Mouse (Mus musculus): ENCODE measurements around the gene 1520401A03Rik. TPM values are rescaled to one million over a fixed set of nuclear protein-coding genes. Genes with fewer than 3 reads are reported as not detected.

Gene 1520401A03Rik
- polyA plus RNA-seq, 1 experiment from 2014 or later, result not detected

DNA sequence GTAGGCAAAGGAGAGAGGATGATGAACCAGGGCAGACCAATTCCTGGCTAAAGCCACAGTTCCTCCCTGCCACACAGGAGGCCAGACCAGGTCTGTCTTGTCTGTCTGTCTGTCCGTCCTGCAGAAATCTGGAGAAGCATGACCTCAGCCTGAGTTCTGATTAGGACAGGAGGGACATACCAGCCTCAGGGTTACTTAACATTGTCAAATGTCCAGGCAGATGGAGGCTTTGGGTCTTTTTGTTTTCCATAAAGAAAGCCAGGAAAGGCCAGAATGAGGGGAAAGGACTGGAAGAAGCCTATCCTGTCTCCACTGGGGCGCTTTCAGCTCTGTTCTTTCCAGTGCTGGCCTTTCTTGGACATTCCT is 16.2 kb upstream of the 1520401A03Rik start:
- 0 out of 2 replicates have a peak overlapping the region, but pooled peaks have one; percentile 26 for H3K4me3 ChIP-seq (ENCODE audit: inconsistent target)
- H3K36me3 ChIP-seq (ENCODE audit: inconsistent target), result no peaks in the 10 kb centered on the region
- H3K27ac ChIP-seq, result no peak overlapping the region
- no peaks in the 10 kb centered on the region for H3K79me2 ChIP-seq (ENCODE audit: inconsistent target)
- WGBS (ENCODE audit: missing documents), result 94% methylated on average over 2 of the region's 2 CpGs

DNA sequence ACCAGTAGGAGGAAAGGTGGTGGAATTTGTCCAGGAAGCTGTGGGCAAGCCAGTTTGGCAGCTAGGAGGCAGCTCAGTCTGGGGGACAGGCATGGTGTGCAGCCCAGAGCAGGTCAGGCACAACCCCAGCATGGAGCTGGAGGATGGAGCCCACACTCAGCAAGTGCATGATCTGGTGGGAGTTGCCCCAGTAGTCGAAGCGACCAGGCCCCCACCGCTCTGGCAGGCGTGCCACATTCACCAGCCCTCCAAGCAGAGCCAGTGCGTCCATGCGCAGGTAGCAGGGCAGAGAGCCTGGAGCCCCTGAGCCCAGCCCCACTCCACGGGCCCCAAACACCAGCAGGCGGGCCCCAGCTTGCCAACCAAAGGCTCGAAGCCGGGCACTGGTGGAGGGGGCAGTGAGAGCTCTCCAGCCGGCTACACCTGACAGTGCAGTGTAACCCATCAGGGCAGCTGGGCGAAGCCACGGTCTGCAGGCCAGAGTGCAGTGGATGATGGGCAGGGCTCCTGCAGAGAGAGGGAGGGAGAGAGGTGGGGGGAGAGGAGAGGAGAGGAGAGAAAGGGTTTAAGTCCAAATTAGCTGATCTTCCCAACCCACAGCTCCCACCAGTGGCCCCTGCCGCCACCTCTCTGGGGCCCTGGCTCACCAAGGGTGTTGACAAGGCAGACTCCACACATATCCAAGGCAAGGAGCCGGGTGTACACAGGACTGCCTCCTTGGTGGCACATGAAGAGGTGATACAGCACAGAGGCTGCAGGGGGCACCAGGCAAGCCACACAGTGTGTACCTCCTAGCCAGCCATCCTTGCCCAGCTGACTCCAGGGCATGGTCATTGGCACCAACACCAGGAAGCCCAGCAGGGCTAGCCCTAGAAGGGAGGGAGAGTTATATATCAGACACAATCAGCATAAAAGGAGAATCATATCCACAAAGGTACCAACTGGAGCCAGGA is 15.2 kb upstream of the 1520401A03Rik start:
- H3K27ac ChIP-seq, result no peak overlapping the region
- H3K79me2 ChIP-seq (ENCODE audit: inconsistent target), result no peaks in the 10 kb centered on the region
- H3K36me3 ChIP-seq (ENCODE audit: inconsistent target), result no peaks in the 10 kb centered on the region
- WGBS (ENCODE audit: missing documents), result 95% methylated on average over 13 of the region's 15 CpGs
- H3K4me3 ChIP-seq (ENCODE audit: inconsistent target), result no peak overlapping the region

DNA sequence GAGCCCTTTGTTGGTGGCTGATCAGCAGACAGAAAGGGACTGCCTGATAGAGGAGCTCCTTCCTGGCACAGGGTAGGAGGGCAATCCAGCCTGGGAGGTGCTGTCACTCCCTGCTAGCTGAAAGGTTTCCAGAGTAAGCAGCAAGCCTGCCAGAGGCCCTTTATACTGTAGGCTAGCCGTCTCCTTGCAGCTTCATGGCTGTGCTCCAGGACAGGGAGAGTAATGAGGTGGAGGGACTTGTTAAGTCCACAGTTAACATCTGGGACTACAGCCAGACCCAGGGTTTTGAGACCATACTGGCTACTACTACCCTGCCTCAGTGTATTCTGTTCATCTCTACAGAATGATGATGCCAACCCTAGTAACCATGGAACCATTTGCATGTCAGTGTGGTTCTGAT is 11.8 kb upstream of the 1520401A03Rik start:
- H3K79me2 ChIP-seq (ENCODE audit: inconsistent target), result no peaks in the 10 kb centered on the region
- WGBS (ENCODE audit: missing documents), result 91% methylated on average over 1 of the region's 1 CpGs
- no peaks in the 10 kb centered on the region for H3K36me3 ChIP-seq (ENCODE audit: inconsistent target)
- H3K27ac ChIP-seq, result no peak overlapping the region
- H3K4me3 ChIP-seq (ENCODE audit: inconsistent target), result no peak overlapping the region

DNA sequence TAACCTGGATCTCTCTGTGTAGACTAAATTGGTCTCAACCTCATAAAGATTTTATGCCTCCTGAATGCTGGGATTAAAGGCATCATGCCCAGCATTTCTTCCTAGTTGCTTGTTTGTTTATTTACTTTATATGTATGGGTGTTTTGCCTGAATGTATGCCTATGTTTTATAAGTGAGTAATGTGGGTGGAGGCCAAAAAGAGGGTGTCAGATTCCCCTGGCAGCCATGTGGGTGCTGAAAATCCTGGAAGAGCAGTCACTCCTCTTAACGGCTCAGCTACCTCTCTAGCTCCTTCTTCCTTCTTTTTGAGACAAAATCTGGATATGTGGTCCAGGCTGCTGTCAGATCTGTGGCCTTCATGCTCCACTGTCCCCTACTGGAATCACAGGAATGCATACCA is 7.9 kb upstream of the 1520401A03Rik start:
- H3K4me3 ChIP-seq (ENCODE audit: inconsistent target), result no peak overlapping the region
- no peak overlapping the region for H3K27ac ChIP-seq
- peaks cover 21% of the 10 kb centered on the region for H3K79me2 ChIP-seq (ENCODE audit: inconsistent target)
- H3K36me3 ChIP-seq (ENCODE audit: inconsistent target), result no peaks in the 10 kb centered on the region
- WGBS (ENCODE audit: missing documents), result 91% methylated on average over 1 of the region's 1 CpGs

DNA sequence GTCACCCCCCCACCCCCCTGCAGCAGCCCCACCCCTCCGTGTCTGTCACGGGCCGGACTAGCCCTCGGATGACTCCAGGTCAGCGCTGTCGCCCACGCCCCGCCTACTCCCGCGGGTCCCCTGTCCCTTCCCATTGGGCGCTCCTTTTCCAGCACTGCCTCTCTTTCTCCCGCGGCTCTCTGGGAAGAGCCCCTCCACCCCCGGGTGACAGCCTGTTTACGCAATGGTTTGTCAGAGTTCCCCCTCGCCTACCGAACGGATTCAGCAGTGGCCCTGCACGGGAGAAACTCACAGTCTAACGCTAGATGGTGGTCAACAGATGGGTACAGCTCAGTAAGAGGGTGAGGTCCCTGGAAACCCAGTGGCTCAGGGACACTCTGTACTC is 4.2 kb upstream of the 1520401A03Rik start:
- peak overlapping the region; percentile 60 for H3K27ac ChIP-seq
- WGBS (ENCODE audit: missing documents), result under 1% methylated on average over 20 of the region's 20 CpGs
- H3K79me2 ChIP-seq (ENCODE audit: inconsistent target), result peaks cover 21% of the 10 kb centered on the region
- H3K36me3 ChIP-seq (ENCODE audit: inconsistent target), result no peaks in the 10 kb centered on the region
- peak overlapping the region; percentile 47 for H3K4me3 ChIP-seq (ENCODE audit: inconsistent target)

DNA sequence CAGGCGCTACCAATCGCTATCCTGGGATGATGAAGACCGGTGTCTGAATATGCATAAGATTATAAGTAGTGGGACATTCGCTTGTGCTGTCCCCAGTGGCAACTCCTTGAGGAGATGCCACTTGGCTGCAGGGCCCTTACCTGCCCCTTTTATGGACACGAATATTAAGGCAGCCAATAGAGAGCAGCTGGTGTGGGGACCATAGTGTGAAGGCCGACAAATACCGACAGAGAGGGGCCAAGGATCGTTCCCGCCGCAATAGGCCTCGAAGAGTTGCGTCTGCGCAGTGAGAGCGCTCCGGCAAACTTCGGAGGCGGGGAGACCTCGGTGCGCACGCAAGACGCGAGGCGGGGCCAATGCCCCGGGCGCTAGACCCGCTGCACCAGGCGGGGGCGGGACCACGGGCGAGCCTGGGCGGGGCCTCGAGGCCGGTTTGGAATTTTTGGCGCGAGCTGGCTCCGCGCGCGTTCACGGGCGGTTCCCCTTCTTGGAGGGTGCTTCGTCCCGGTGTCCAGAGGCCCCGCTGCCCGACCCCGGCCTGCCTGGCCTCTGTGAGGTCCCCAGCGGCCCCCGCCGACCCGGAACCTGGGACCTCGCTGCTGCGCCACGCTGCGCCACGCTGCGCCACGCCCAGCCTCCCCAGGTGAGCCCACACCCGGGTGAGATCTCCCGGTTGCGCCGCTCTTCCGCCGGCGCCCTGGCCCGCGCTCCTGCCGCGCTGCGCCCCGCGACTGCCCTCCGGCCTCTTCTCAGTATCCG is 3.6 kb upstream of the 1520401A03Rik start, which contains the start of gene Pkmyt1:
Pkmyt1 (plus strand) TSS at position 338 of the 759 bp plus-strand sequence.
- Histone ChIP-seq H3K4me3 (ENCODE audit: inconsistent target) (peak within 1 kb of the TSS; percentile 55), H3K36me3 (ENCODE audit: inconsistent target) (no peaks in the 10 kb centered on the region), H3K79me2 (ENCODE audit: inconsistent target) (peaks cover 21% of the 10 kb centered on the region), H3K27ac (peak within 1 kb of the TSS; percentile 60)
- WGBS (ENCODE audit: missing documents), result 2% methylated on average over 69 of the region's 73 CpGs

DNA sequence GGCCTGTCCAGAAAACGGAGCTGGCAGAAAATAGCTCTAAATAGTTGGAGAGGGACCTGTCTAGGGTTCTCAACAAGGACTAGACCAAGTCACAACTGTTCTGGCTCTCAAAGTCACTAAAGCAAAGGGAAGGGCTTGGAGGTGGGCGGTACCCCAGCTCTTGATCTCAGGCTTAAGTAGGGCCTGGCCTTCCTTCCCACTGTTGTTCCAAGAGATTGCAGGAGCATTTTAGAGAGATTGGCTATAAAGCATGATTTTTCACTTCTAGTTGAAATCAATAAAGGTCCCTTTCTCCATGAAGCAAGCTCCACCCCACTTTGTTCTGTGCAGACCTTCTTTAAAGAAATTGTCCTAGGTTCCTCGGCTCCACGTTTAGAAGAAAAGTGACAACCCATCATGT is 2.9 kb upstream of the 1520401A03Rik start:
- peaks cover 21% of the 10 kb centered on the region for H3K79me2 ChIP-seq (ENCODE audit: inconsistent target)
- WGBS (ENCODE audit: missing documents), result 43% methylated on average over 4 of the region's 4 CpGs
- H3K36me3 ChIP-seq (ENCODE audit: inconsistent target), result no peaks in the 10 kb centered on the region
- peak overlapping the region; percentile 55 for H3K4me3 ChIP-seq (ENCODE audit: inconsistent target)
- peak overlapping the region; percentile 55 for H3K27ac ChIP-seq

DNA sequence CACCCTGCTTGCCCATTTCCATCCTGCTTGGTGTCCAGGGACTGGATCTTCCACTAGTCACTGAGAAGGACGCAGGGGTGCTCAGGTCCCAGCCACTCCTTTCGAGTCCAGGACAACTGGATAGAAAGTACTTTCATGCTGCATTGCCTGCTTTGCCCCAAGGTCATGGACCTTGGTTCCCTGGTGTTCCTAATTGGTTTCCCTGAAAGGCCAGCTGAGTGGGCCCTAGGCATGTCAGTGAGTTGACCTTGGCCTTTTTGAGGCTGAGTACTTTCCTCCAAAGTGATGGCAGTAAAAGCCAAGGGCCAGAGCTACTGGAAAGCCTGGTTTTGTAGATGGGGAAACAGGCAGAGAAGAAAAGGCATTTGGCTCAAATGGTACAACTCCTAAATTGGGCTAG is 697 bp downstream of the 1520401A03Rik start:
- Histone ChIP-seq H3K27ac (no peak overlapping the region), H3K4me3 (ENCODE audit: inconsistent target) (no peak overlapping the region), H3K79me2 (ENCODE audit: inconsistent target) (peaks cover under 1% of the 10 kb centered on the region; the same call in 1 of the 2 replicates), H3K36me3 (ENCODE audit: inconsistent target) (no peaks in the 10 kb centered on the region)
- 100% methylated on average over 2 of the region's 2 CpGs for WGBS (ENCODE audit: missing documents)

DNA sequence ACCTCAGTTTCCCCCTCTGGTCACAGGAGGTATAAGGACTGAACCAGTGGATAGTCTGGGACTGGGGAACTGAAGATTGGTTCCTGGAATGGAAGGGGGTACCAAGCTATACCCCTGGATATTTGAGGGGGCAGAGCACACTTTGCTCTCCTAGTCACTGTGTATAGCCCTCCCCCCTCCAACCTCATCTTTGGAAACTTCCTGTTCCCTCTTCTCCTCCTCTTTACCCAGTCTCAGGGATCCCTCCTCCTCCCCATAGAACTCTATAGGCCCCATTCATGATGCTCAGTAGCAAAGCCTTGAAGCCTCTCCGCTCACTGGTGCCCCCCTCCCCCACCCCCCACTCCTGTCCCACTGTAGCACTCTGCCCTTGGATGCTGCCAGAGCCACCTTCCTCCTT is 3.1 kb downstream of the 1520401A03Rik start:
- no peak overlapping the region for H3K4me3 ChIP-seq (ENCODE audit: inconsistent target)
- WGBS (ENCODE audit: missing documents), result 33% methylated on average over 1 of the region's 1 CpGs
- no peaks in the 10 kb centered on the region for H3K79me2 ChIP-seq (ENCODE audit: inconsistent target)
- H3K27ac ChIP-seq, result no peak overlapping the region
- H3K36me3 ChIP-seq (ENCODE audit: inconsistent target), result no peaks in the 10 kb centered on the region

DNA sequence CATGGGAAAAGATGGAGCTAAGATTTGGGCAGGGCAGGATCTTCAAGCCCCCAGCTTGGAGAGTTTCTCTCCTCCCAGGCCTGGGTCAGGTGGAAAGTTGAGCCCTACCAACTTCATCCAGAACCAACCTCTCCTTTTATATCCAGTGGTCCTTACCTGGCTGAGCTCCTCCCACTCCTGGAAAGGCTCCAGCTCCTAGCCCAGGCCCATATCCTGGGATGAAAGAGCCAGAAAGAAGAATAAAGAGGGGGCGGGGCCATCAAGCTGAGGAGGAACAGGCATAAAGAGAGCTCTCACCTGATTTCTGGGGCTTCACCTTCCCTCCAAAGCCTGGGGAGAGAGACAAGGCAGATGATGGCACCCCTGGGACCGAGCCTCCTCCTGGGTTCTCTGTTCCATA is 5.6 kb downstream of the 1520401A03Rik start:
- no peaks in the 10 kb centered on the region for H3K79me2 ChIP-seq (ENCODE audit: inconsistent target)
- WGBS (ENCODE audit: missing documents), result 100% methylated on average over 2 of the region's 2 CpGs

DNA sequence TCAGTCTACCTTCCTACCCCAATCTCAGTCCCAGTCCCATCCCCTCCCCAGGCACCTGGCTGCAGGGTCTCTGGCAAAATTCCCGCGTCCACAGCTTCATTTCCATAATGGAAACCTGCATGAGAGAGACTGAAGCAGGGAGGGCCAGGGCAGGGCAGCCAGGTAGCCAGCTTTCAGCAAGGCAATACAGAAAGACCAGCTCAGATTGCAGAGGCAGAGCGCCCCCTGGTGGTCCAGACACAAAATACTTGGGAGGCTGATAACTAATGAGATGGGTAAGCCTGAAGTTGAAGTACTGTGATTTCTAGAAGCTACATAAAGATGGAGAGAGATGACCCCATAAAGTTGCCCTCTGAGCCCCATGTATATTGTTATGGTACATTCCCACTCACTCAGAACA is 16.4 kb downstream of the 1520401A03Rik start:
- Histone ChIP-seq H3K27ac (no peak overlapping the region), H3K36me3 (ENCODE audit: inconsistent target) (no peaks in the 10 kb centered on the region), H3K79me2 (ENCODE audit: inconsistent target) (no peaks in the 10 kb centered on the region), H3K4me3 (ENCODE audit: inconsistent target) (no peak overlapping the region)
- 6% methylated on average over 3 of the region's 3 CpGs for WGBS (ENCODE audit: missing documents)

More for the DNA sequence above, 5.6 kb downstream of the 1520401A03Rik start:
- no peak overlapping the region for H3K27ac ChIP-seq
- H3K4me3 ChIP-seq (ENCODE audit: inconsistent target), result no peak overlapping the region
- no peaks in the 10 kb centered on the region for H3K36me3 ChIP-seq (ENCODE audit: inconsistent target)

DNA sequence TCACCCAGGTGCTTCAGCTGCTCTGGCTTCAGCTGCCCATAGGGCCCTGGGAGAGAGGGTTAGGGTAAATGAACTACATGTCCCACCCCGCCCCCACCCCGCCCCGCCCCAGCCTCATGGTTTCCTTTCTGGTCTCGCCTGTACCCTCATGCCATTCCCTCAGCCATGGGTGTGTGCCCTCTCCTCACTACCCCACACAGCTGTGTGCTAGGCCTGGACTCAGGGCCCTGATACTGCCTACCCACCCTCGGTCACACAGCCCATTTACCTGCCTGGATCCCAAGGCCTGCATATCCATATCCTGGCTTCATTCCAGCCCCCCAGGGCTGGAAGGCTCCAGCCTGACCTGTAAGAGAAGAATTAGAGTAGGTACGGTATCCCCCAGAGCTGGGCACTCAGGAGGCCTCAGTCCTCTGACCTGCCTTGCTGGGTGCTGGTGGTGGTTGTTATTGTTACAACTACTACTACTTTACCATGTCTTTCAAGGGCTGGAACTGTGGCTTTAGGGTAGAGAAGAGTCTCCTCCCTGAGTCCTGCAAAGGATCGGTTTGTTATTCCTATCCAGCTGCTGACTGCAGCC is 17.0 kb downstream of the 1520401A03Rik start:
- WGBS (ENCODE audit: missing documents), result 83% methylated on average over 5 of the region's 7 CpGs
- H3K27ac ChIP-seq, result no peak overlapping the region
- H3K4me3 ChIP-seq (ENCODE audit: inconsistent target), result no peak overlapping the region
- no peaks in the 10 kb centered on the region for H3K36me3 ChIP-seq (ENCODE audit: inconsistent target)
- H3K79me2 ChIP-seq (ENCODE audit: inconsistent target), result no peaks in the 10 kb centered on the region

DNA sequence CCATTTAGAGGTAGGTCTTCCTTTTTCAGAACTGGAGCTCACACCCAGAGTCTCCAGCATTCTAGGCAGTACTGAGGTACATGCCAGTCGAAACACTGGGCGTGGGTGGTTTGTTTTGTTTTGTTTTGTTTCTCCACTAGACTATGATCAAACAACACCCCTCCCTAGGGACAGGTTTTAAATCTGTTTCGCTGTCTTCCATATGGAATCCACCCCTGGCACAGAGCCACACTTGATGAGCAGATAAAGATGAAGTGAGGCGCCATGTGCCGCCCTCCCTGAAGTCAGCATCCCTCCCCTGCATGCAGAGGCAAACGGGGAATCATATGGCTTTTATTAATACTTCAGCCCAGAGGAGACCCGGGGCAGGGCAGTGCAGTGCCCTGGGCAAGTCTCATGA is 17.8 kb downstream of the 1520401A03Rik start:
- H3K27ac ChIP-seq, result no peak overlapping the region
- H3K4me3 ChIP-seq (ENCODE audit: inconsistent target), result no peak overlapping the region
- no peaks in the 10 kb centered on the region for H3K36me3 ChIP-seq (ENCODE audit: inconsistent target)
- 87% methylated on average over 7 of the region's 7 CpGs for WGBS (ENCODE audit: missing documents)
- no peaks in the 10 kb centered on the region for H3K79me2 ChIP-seq (ENCODE audit: inconsistent target)

DNA sequence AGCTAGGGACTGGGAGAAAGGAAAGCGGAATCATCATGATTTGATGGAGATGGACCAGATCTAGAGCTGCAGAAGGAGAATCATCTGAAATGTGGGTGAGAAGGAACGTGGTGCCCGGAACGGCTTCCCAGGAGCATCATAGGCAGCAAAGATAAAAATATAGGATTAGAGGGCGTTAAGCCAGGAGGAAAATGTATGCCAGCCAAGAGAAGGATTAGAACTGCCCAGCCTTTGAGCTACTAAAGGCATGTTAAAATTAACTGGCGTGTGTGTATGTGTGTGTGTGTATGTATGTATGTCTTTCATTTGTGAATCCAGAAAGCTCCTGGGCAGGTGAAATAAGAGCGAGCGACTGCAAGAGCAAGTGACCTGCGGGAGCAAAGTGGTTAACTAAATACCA is 19.3 kb downstream of the 1520401A03Rik start:
- Histone ChIP-seq H3K27ac (no peak overlapping the region), H3K36me3 (ENCODE audit: inconsistent target) (no peaks in the 10 kb centered on the region), H3K79me2 (ENCODE audit: inconsistent target) (no peaks in the 10 kb centered on the region), H3K4me3 (ENCODE audit: inconsistent target) (no peak overlapping the region)
- 90% methylated on average over 9 of the region's 9 CpGs for WGBS (ENCODE audit: missing documents)
